Mouse (Mus musculus) left cerebral cortex, postnatal 10 days (tissue): ENCODE measurements at regions not wholly inside any gene's neighbourhood (a gene's known extent, or its start where the extent isn't known, plus 50 kb on each side); places are given as distances from the start of the nearest gene placed in this dataset.
A peak's percentile ranks its signal among the peaks of the same experiment; 100 is the strongest.

Experiments used
- DNase-seq, 2 experiments: peaks; one replicate each; pipeline ENCODE4 v3.0.0; 2021 to 2022; ENCODE audit warnings: low spot score in 2 of 2, mixed read lengths in 1 of 2; ENCODE audit errors: extremely low spot score in 1 of 2
- intact Hi-C: fragments of 180-260 bp; cut with DNase I; formaldehyde crosslinking; loops from one replicate; pipeline ENCODE4 v1.15.1; 2025

DNA sequence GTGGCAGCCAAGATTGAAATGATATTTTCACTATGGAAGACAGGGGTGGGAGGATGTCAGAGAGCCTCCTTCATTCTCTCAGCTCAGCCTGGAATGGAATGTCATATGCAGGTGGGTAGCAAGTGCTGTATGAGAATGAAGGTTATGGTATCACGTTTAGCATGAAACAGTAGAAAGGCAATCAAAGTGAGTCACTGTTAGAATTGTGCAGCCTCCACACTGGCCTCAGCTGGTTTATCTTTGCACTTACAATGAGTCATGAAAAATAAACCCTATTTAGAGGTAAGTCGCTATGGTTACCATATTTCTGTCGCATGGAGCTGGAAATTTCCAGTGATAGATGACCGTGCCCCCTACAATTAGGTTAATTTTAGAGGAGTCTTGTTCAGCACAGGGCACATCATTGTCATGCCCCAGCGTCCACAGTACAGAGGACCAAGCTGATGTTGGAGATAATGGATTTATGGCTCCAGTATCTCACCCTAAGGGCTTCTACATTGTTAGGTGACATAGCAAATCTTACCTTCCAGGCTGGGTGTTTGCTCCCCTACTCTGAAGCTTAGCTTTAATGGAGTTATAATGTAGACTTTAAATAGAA lies 167.9 kb upstream of the Pard3b start:
- DNase-seq, result no peak
- intact Hi-C loops, result no loop called here

GRCm38 (mm10) chr1:61471779-61472578 lies 166.6 kb upstream of the Pard3b start:
- intact Hi-C loops, result no loop called here
- DNase-seq, result no peak

DNA sequence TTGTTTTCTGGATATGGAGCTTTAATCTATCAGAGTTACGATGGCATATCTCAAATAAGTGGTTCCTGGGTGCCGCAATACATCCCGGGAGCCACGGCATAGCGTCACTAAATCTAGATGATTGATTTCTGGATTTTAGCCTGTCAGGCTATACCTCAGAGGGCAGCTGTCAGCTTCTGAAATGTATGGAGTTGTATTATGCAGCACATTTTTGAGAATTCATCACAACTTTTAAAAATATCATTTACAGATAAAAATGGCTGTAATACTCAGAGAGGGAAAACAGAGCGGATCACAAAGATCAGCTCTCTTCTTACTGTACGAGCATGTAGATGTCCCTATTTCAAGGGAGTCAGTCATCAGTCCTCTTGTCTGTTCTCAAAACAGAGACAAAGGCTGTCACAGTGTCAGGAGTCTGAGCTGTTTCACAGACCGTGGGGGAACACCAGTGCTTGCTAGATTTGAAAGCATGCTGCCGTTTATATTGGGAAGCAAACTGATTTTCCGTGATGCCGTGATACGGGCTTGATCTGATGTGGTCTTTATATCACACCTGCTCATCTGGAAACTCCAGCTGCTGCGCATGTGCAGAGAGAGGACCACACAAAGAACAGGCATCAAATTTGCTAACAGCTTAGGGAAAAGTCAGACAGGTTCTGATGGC lies 165.9 kb upstream of the Pard3b start:
- intact Hi-C loops, result no loop called here
- DNase-seq, result peak in 1 of 2 experiments; percentile 4

DNA sequence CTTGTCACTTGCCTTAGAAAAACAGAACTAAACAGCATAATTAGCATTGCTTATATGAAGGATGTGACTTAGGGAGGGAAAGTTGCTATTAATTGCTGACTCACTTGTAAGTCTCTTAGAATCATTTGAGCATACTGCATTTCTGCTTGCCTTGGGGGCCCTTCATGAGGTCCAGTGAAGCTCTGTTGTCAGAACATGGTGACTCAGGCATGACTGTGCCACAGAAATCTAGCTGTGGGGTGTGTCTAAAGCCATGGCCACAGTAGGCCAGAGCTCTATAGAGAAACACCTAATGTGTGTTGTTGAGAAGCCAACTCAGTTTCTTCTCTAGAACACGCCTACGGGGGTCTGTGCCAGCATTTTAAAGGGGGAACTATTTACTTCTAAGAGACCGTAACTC lies 153.2 kb upstream of the Pard3b start:
- intact Hi-C loops, result no loop called here
- DNase-seq, result no peak

DNA sequence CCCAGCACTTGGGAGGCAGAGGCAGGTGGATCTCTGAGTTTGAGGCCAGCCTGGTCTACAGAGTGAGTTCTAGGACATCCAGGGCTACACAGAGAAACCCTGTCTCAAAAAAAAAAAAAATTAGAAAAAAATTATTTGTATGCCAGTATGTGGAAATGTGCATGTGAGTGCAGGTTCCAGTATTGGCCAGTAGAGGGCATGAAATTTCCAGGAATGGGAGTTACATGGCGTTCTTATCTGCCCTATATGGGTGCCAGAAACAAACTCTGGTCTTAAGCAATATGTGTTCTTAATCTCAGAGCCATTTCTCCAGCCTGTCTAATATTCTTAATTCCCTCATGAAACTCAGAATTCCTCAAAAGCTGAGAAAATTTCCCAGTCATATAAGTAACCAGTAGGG lies 113.7 kb upstream of the Pard3b start:
- DNase-seq, result no peak
- intact Hi-C loops, result no loop called here

- intact Hi-C loops, result no loop called here
- no peak for DNase-seq
Measured at GRCm38 (mm10) chr1:61525881-61526280, 112.7 kb upstream of the Pard3b start.

DNA sequence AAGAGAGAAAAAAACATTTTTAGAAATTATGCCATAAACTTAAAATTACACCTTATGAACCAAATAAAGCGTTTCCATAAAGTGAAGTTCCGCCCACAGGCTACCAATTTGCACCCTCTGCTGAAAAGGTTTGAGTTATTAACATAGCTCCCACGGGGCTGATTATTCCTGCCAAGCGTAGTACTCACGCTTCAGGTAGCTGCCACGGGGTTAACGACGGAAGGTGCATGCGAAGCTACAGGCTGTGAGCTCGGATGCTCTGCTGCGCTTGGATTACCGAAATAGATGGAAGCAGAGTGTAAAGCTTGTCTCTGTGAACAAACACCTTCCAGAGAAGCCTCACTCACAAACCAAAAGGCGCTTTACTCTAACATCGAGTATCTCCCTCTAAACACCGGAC lies 109.9 kb upstream of the Pard3b start:
- no peak for DNase-seq
- intact Hi-C loops, result no loop called here

DNA sequence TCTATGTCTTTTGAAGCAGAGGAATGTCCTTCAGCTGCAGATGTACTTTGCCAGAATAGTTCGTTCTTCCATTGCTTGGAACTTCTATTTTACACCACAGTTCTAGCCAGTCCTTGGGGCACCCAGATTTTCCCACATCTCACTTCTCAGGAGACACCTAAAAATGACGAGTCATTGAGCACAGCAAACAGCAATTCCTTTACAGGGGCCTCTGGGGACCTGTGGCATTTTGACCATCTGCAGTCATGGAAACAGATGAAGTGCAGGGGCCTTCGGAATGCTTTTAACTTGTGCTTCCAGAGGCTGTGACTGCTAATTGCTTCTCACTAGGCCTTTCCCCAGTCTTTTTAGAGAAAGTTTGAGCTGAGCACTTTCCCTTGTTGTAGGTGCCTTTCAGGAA lies 108.5 kb upstream of the Pard3b start:
- no peak for DNase-seq
- intact Hi-C loops, result no loop called here

DNA sequence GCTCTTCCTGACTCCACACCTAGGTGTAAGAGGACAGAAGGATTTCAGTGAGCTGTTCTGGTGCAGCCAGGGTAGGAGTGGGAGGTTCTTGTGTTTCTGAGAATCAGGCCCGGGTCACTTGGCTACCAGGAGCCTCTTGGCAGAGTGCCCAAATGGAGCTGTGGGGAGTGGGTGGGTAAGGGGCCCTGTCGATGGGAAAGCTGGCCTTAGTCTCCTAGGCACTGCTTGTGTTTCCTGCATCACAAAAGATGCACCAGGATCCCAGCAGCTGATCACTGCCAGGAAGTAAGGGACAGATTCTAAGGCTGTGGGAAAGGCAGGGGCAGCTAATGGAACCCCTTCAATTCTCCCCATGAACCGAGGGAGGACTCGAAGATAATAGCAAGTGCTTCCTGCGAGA lies 107.1 kb upstream of the Pard3b start:
- DNase-seq, result peak in 1 of 2 experiments; percentile 37
- intact Hi-C loops, result no loop called here

DNA sequence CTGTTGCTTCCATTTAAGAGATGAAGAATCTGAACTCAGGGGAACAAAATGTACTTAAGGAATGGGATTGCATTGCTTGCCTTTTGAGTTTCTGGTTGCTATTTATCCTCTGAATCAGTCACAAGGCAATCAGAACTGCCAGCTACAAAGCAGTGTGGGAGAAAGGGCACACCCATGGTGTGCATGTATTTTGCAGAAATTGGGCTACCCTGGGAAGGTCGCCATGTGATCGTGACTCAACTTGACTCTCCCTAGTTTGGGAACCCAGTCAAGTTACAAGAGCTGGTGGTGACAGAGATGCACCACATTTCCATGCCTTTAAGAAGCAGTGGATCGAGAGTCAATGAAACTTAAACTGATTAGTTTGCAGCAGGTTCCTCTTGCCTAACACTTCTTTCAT lies 98.5 kb upstream of the Pard3b start:
- intact Hi-C loops, result no loop called here
- DNase-seq, result no peak

DNA sequence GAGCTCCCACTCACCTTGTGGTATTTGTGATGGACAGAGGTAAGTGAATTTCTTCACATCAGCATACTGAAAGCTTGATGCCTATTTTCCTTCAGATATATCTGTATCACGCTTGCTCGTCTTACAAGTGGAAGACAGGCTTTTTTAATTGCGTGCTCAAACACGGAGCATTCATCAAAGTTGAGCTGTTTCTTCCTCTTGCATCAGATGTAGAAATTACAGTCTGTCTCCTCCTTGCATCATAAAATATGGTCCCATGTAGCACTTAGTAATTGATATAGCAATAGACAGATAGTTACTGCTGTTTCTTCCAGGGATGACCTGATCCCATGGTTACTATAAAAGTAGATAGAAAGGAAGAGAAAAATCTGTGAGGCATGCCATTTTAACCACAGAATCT lies 97.5 kb upstream of the Pard3b start:
- DNase-seq, result no peak
- intact Hi-C loops, result no loop called here

- DNase-seq, result peak in 1 of 2 experiments; percentile 36
- intact Hi-C loops, result no loop called here
Measured at GRCm38 (mm10) chr1:61552577-61553517, 85.8 kb upstream of the Pard3b start.

DNA sequence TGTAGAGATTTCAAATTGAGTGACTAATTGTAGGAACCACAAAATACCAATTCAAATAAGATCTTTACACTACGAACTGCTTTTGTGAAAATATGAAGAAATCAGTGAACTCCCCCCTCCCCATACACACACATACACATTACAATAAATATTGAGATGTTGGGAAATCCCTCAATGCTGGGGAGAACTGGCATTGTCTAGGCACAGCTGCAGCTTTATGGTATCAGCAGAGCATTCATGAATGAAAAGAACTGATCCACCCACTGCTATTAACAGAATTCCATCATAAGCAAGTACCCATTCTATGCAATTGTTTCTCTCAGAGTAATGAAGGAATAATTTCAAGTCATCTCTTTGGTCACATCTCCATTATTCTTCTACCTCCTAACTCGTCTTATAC lies 79.1 kb upstream of the Pard3b start:
- no peak for DNase-seq
- intact Hi-C loops, result no loop called here

GRCm38 (mm10) chr1:61562091-61562490 lies 76.5 kb upstream of the Pard3b start:
- no peak for DNase-seq
- intact Hi-C loops, result no loop called here

DNA sequence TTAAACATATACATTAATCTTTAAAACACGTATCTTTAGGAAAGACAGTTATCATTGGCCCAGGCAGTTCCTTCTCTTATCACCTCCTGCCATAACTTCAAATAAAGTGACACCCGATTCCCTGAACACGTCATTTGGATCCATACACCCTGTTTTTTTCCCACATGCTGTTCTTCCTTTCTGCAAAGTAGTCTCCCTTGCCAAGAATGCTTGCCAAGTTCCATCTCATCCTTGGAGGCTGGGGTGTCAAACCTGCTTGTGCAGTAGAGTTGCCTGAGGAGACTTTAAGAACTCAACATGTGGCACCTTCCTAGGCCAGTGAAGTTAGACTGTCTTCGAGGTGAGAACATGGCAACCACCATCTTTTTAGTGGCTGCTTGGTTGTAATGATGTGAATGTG lies 73.2 kb upstream of the Pard3b start:
- no peak for DNase-seq
- intact Hi-C loops, result no loop called here

GRCm38 (mm10) chr1:61574276-61574675 lies 64.3 kb upstream of the Pard3b start:
- intact Hi-C loops, result no loop called here

GRCm38 (mm10) chr1:61576758-61577157 lies 61.9 kb upstream of the Pard3b start:
- no peak for DNase-seq
- intact Hi-C loops, result no loop called here

More at GRCm38 (mm10) chr1:61574276-61574675, 64.3 kb upstream of the Pard3b start:
- no peak for DNase-seq

- DNase-seq, result no peak
- intact Hi-C loops, result no loop called here
Measured at GRCm38 (mm10) chr1:61587251-61587650, 51.4 kb upstream of the Pard3b start.
